Mouse (Mus musculus): ENCODE results near the gene Narfl. TPM values are rescaled to one million over a fixed set of nuclear protein-coding genes. Genes with fewer than 3 reads are reported as not detected.
A peak's percentile ranks its signal among the peaks of the same experiment; 100 is the strongest.

The Narfl gene
- polyA plus RNA-seq, 1 experiment from 2014 or later = 38.3 TPM

- Histone ChIP-seq H3K4me1 (ENCODE audit: control insufficient read depth, insufficient read depth, low read length) (peaks cover 31% of the 10 kb centered on the region), H3K4me2 (ENCODE audit: low read depth, low read length) (peak within 1 kb of the TSS; percentile 96), H3K27ac (ENCODE audit: low read length) (peak within 1 kb of the TSS; percentile 95), H3K9me3 (replicated peaks; ENCODE audit: control insufficient read depth, low read length) (no peaks in the 10 kb centered on the region), H3K9ac (ENCODE audit: low read length) (peak within 1 kb of the TSS; percentile 91), H3K4me3 (ENCODE audit: low read length) (peak within 1 kb of the TSS; percentile 91), H3K27me3 (ENCODE audit: control insufficient read depth, insufficient read depth, low read length) (no peaks in the 10 kb centered on the region), H3K36me3 (ENCODE audit: control insufficient read depth, insufficient read depth) (no peaks in the 10 kb centered on the region)
- WGBS = under 1% methylated on average over 14 of the region's 14 CpGs
- peak; percentile 76 for ATAC-seq (replicated peaks; ENCODE audit: extremely low read depth, insufficient read depth, low FRiP score)
Measured at GRCm38 (mm10) chr17:25792615-25793014, 19.0 kb downstream of the Narfl start, which contains the start of gene Fam173a. Gene Fam173a, minus strand, starts transcription at chr17:25792901.

GRCm38 (mm10) chr17:25794197-25794596 lies 20.6 kb downstream of the Narfl start:
- no peak overlapping the region for H3K4me2 ChIP-seq (ENCODE audit: low read depth, low read length)
- 0 out of 2 replicates have a peak overlapping the region, but pooled peaks have one; percentile 6 for H3K27ac ChIP-seq (ENCODE audit: low read length)
- no peaks in the 10 kb centered on the region for H3K9me3 ChIP-seq (replicated peaks; ENCODE audit: control insufficient read depth, low read length)
- no peak overlapping the region for H3K9ac ChIP-seq (ENCODE audit: low read length)
- ATAC-seq (replicated peaks; ENCODE audit: extremely low read depth, insufficient read depth, low FRiP score) = no peak
- H3K36me3 ChIP-seq (ENCODE audit: control insufficient read depth, insufficient read depth) = no peaks in the 10 kb centered on the region
- H3K4me1 ChIP-seq (ENCODE audit: control insufficient read depth, insufficient read depth, low read length) = peaks cover 31% of the 10 kb centered on the region
- H3K4me3 ChIP-seq (ENCODE audit: low read length) = no peak overlapping the region
- WGBS = 76% methylated on average over 13 of the region's 13 CpGs
- H3K27me3 ChIP-seq (ENCODE audit: control insufficient read depth, insufficient read depth, low read length) = no peaks in the 10 kb centered on the region

DNA sequence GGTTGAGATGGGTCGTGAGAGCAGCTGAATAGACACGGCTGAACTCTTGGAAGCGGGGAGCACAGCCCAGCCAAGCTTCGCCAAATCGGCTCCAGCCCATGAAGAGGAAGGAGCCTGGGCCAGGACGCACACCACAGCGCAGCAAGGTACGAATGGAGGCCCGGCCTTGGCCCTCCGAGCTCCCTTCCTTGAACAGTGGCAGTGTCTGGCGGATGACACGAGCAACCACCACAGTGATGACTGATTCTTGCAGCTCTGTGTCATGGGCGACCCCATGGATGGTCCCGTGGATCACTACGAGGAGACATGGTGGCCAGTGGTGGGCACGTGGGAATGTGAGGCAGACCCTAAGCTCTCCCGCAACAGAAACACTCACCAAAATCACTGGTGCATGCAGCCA lies 21.4 kb downstream of the Narfl start:
- Histone ChIP-seq H3K4me2 (ENCODE audit: low read depth, low read length) (no peak overlapping the region), H3K4me1 (ENCODE audit: control insufficient read depth, insufficient read depth, low read length) (peaks cover 31% of the 10 kb centered on the region), H3K9me3 (replicated peaks; ENCODE audit: control insufficient read depth, low read length) (no peaks in the 10 kb centered on the region), H3K27ac (ENCODE audit: low read length) (no peak overlapping the region), H3K4me3 (ENCODE audit: low read length) (no peak overlapping the region), H3K36me3 (ENCODE audit: control insufficient read depth, insufficient read depth) (no peaks in the 10 kb centered on the region), H3K27me3 (ENCODE audit: control insufficient read depth, insufficient read depth, low read length) (no peaks in the 10 kb centered on the region), H3K9ac (ENCODE audit: low read length) (no peak overlapping the region)
- WGBS = 85% methylated on average over 17 of the region's 17 CpGs
- no peak for ATAC-seq (replicated peaks; ENCODE audit: extremely low read depth, insufficient read depth, low FRiP score)

- Histone ChIP-seq H3K9me3 (replicated peaks; ENCODE audit: control insufficient read depth, low read length) (no peaks in the 10 kb centered on the region), H3K9ac (ENCODE audit: low read length) (peak within 1 kb of the TSS; percentile 84), H3K4me3 (ENCODE audit: low read length) (peak within 1 kb of the TSS; percentile 92), H3K27ac (ENCODE audit: low read length) (no peak within 1 kb of the TSS; the same call in 1 of the 2 replicates), H3K4me1 (ENCODE audit: control insufficient read depth, insufficient read depth, low read length) (peaks cover 31% of the 10 kb centered on the region), H3K36me3 (ENCODE audit: control insufficient read depth, insufficient read depth) (no peaks in the 10 kb centered on the region), H3K4me2 (ENCODE audit: low read depth, low read length) (peak within 1 kb of the TSS; percentile 93), H3K27me3 (ENCODE audit: control insufficient read depth, insufficient read depth, low read length) (no peaks in the 10 kb centered on the region)
- no peak for ATAC-seq (replicated peaks; ENCODE audit: extremely low read depth, insufficient read depth, low FRiP score)
- 32% methylated on average over 6 of the region's 6 CpGs for WGBS
Measured at GRCm38 (mm10) chr17:25795609-25796092, 22.1 kb downstream of the Narfl start, which contains the start of gene AC134908.4. Gene AC134908.4, minus strand, starts transcription at chr17:25795659.

- no peaks in the 10 kb centered on the region for H3K27me3 ChIP-seq (ENCODE audit: control insufficient read depth, insufficient read depth, low read length)
- peaks cover 25% of the 10 kb centered on the region for H3K4me1 ChIP-seq (ENCODE audit: control insufficient read depth, insufficient read depth, low read length)
- peak overlapping the region; percentile 92 for H3K4me3 ChIP-seq (ENCODE audit: low read length)
- H3K9ac ChIP-seq (ENCODE audit: low read length) = peak overlapping the region; percentile 84
- peak overlapping the region; percentile 93 for H3K4me2 ChIP-seq (ENCODE audit: low read depth, low read length)
- 3% methylated on average over 37 of the region's 37 CpGs for WGBS
- H3K9me3 ChIP-seq (replicated peaks; ENCODE audit: control insufficient read depth, low read length) = no peaks in the 10 kb centered on the region
- no peak overlapping the region; the same call in 1 of the 2 replicates for H3K27ac ChIP-seq (ENCODE audit: low read length)
- no peak for ATAC-seq (replicated peaks; ENCODE audit: extremely low read depth, insufficient read depth, low FRiP score)
- no peaks in the 10 kb centered on the region for H3K36me3 ChIP-seq (ENCODE audit: control insufficient read depth, insufficient read depth)
Measured at GRCm38 (mm10) chr17:25796211-25796771, 22.7 kb downstream of the Narfl start.

DNA sequence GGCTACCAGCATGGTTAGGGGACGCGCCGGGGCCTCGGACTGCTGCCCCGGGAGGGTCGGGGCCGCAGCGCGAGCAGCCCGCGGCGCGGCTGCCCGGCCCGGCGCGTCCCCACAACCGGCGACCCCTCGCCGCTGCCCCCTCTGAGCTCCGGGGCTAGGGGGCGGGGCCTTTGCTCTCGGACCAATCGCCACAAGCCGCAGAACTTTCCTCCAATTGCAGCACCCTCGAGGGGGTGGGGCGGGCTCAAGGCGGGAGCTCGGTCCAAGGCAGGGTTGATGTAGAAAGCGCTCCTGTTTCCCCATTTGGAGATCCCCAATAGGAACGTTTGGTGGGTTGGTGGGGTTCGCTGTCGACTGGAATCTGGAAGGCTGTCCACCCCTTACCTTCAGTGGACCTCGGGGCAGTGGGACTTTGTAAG lies 23.4 kb downstream of the Narfl start, which contains the start of gene Metrn:
Gene Metrn, minus strand, starts transcription at position 186 of the 419 bp plus-strand sequence.
- Histone ChIP-seq H3K9ac (ENCODE audit: low read length) (peak within 1 kb of the TSS; percentile 84), H3K36me3 (ENCODE audit: control insufficient read depth, insufficient read depth) (no peaks in the 10 kb centered on the region), H3K4me2 (ENCODE audit: low read depth, low read length) (peak within 1 kb of the TSS; percentile 93), H3K9me3 (replicated peaks; ENCODE audit: control insufficient read depth, low read length) (no peaks in the 10 kb centered on the region), H3K27me3 (ENCODE audit: control insufficient read depth, insufficient read depth, low read length) (no peaks in the 10 kb centered on the region), H3K27ac (ENCODE audit: low read length) (no peak within 1 kb of the TSS; the same call in 1 of the 2 replicates), H3K4me3 (ENCODE audit: low read length) (peak within 1 kb of the TSS; percentile 92), H3K4me1 (ENCODE audit: control insufficient read depth, insufficient read depth, low read length) (peaks cover 21% of the 10 kb centered on the region)
- peak; percentile 85 for ATAC-seq (replicated peaks; ENCODE audit: extremely low read depth, insufficient read depth, low FRiP score)
- 0% methylated on average over 35 of the region's 35 CpGs for WGBS

DNA sequence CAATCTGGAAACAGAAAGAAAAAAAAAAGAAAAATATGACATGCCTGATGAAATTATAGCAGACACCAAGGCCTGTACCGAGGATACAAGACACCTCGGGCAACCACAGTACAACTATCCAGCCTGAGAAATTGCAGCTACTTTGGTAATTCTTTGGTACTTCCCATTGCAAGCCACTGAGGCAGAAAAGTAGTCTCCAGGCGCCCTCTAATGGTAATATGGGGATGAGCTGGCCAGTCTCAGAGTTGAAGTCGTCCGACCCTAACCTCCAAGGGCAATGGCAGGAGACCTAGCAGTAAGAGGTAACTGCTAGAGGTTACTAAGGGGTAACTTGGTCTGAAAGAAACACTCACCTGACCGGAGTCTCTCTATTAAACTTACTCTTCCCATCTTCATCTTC lies 27.5 kb downstream of the Narfl start:
- Histone ChIP-seq H3K27ac (ENCODE audit: low read length) (no peak overlapping the region), H3K4me2 (ENCODE audit: low read depth, low read length) (no peak overlapping the region), H3K27me3 (ENCODE audit: control insufficient read depth, insufficient read depth, low read length) (peaks cover 3% of the 10 kb centered on the region; the same call in 1 of the 2 replicates), H3K4me1 (ENCODE audit: control insufficient read depth, insufficient read depth, low read length) (peaks cover 17% of the 10 kb centered on the region), H3K4me3 (ENCODE audit: low read length) (no peak overlapping the region), H3K9ac (ENCODE audit: low read length) (no peak overlapping the region), H3K36me3 (ENCODE audit: control insufficient read depth, insufficient read depth) (no peaks in the 10 kb centered on the region), H3K9me3 (replicated peaks; ENCODE audit: control insufficient read depth, low read length) (no peaks in the 10 kb centered on the region)
- WGBS = 6% methylated on average over 6 of the region's 6 CpGs
- ATAC-seq (replicated peaks; ENCODE audit: extremely low read depth, insufficient read depth, low FRiP score) = no peak

GRCm38 (mm10) chr17:25802825-25803517 lies 29.4 kb downstream of the Narfl start:
- H3K9ac ChIP-seq (ENCODE audit: low read length) = no peak overlapping the region; the same call in 1 of the 2 replicates
- no peaks in the 10 kb centered on the region for H3K36me3 ChIP-seq (ENCODE audit: control insufficient read depth, insufficient read depth)
- H3K4me3 ChIP-seq (ENCODE audit: low read length) = no peak overlapping the region
- H3K4me1 ChIP-seq (ENCODE audit: control insufficient read depth, insufficient read depth, low read length) = peaks cover 9% of the 10 kb centered on the region
- H3K4me2 ChIP-seq (ENCODE audit: low read depth, low read length) = no peak overlapping the region
- 6% methylated on average over 10 of the region's 10 CpGs for WGBS
- H3K27ac ChIP-seq (ENCODE audit: low read length) = no peak overlapping the region
- H3K9me3 ChIP-seq (replicated peaks; ENCODE audit: control insufficient read depth, low read length) = no peaks in the 10 kb centered on the region
- peaks cover 8% of the 10 kb centered on the region for H3K27me3 ChIP-seq (ENCODE audit: control insufficient read depth, insufficient read depth, low read length)
- ATAC-seq (replicated peaks; ENCODE audit: extremely low read depth, insufficient read depth, low FRiP score) = peak; percentile 80

- no peaks in the 10 kb centered on the region for H3K9me3 ChIP-seq (replicated peaks; ENCODE audit: control insufficient read depth, low read length)
- 86% methylated on average over 4 of the region's 4 CpGs for whole genome bisulfite sequencing
- H3K27me3 ChIP-seq (ENCODE audit: control insufficient read depth, insufficient read depth, low read length) = peaks cover 39% of the 10 kb centered on the region
- no peak overlapping the region for H3K9ac ChIP-seq (ENCODE audit: low read length)
- H3K27ac ChIP-seq (ENCODE audit: low read length) = no peak overlapping the region
- no peak for ATAC-seq (replicated peaks; ENCODE audit: extremely low read depth, insufficient read depth, low FRiP score)
- no peak overlapping the region for H3K4me3 ChIP-seq (ENCODE audit: low read length)
- no peaks in the 10 kb centered on the region for H3K36me3 ChIP-seq (ENCODE audit: control insufficient read depth, insufficient read depth)
- no peak overlapping the region for H3K4me2 ChIP-seq (ENCODE audit: low read depth, low read length)
- peaks cover 19% of the 10 kb centered on the region for H3K4me1 ChIP-seq (ENCODE audit: control insufficient read depth, insufficient read depth, low read length)
Measured at GRCm38 (mm10) chr17:25806507-25806906, 32.9 kb downstream of the Narfl start.

Measured in heart, embryonic 16.5 days (tissue).